Mouse (Mus musculus) heart, adult 8-10 months (tissue): ENCODE data around the gene Sh3pxd2a. TPM values are rescaled to one million over a fixed set of nuclear protein-coding genes. Genes with fewer than 3 reads are reported as not detected.

ENCODE experiments used
- DNase-seq: peaks from one replicate; pipeline ENCODE4 v3.0.0; 2022; ENCODE audit warnings: low spot score
- total RNA-seq, 4 experiments: library from RNA; stranded (reverse); gene quantifications; 2 replicates each; pipeline ENCODE4 v1.2.4; 2022

The Sh3pxd2a gene
- total RNA-seq, 4 experiments from 2014 or later: 40.6 to 54.7 (median 46.2) TPM

- DNase-seq: no peak
Observed at GRCm38 (mm10) chr19:47439726-47440434, 24.3 kb downstream of the Sh3pxd2a start.

- peak; percentile 84 for DNase-seq
Observed at GRCm38 (mm10) chr19:47438445-47438844, 25.8 kb downstream of the Sh3pxd2a start.

GRCm38 (mm10) chr19:47437040-47437439, 27.2 kb downstream of the Sh3pxd2a start:
- DNase-seq: no peak

GRCm38 (mm10) chr19:47436236-47436635, 28.0 kb downstream of the Sh3pxd2a start:
- DNase-seq: no peak

- no peak for DNase-seq
Observed at GRCm38 (mm10) chr19:47434655-47435054, 29.5 kb downstream of the Sh3pxd2a start.

GRCm38 (mm10) chr19:47432339-47432738, 31.9 kb downstream of the Sh3pxd2a start:
- DNase-seq: peak; percentile 59

GRCm38 (mm10) chr19:47431189-47431931, 32.8 kb downstream of the Sh3pxd2a start:
- no peak for DNase-seq

GRCm38 (mm10) chr19:47430160-47430559, 34.0 kb downstream of the Sh3pxd2a start:
- DNase-seq: no peak

GRCm38 (mm10) chr19:47429245-47429644, 35.0 kb downstream of the Sh3pxd2a start:
- DNase-seq: peak; percentile 55

GRCm38 (mm10) chr19:47428794-47429193, 35.4 kb downstream of the Sh3pxd2a start:
- no peak for DNase-seq

GRCm38 (mm10) chr19:47427841-47428789, 36.1 kb downstream of the Sh3pxd2a start:
- DNase-seq: no peak

GRCm38 (mm10) chr19:47423632-47424031, 40.6 kb downstream of the Sh3pxd2a start:
- DNase-seq: no peak

- DNase-seq: no peak
Observed at GRCm38 (mm10) chr19:47421128-47421898, 42.9 kb downstream of the Sh3pxd2a start.

- DNase-seq: no peak
Observed at GRCm38 (mm10) chr19:47420539-47420938, 43.7 kb downstream of the Sh3pxd2a start.

GRCm38 (mm10) chr19:47419208-47419607, 45.0 kb downstream of the Sh3pxd2a start:
- DNase-seq: no peak

GRCm38 (mm10) chr19:47416161-47416560, 48.0 kb downstream of the Sh3pxd2a start:
- DNase-seq: no peak

- DNase-seq: no peak
Observed at GRCm38 (mm10) chr19:47414142-47414905, 49.9 kb downstream of the Sh3pxd2a start.

- no peak for DNase-seq
Observed at GRCm38 (mm10) chr19:47413458-47414005, 50.7 kb downstream of the Sh3pxd2a start.

GRCm38 (mm10) chr19:47412566-47413248, 51.5 kb downstream of the Sh3pxd2a start:
- DNase-seq: no peak
